Mouse (Mus musculus): ENCODE data around the gene Nup210. TPM values are rescaled to one million over a fixed set of nuclear protein-coding genes. Genes with fewer than 3 reads are reported as not detected.
A peak's percentile ranks its signal among the peaks of the same experiment; 100 is the strongest.
"Not testable (repeated sequence)": the region's sequence is repeated elsewhere in the genome, so short reads cannot be mapped to it uniquely, and the experiment has no call there.

The Nup210 gene
- polyA plus RNA-seq, 1 experiment from 2014 or later, result 17.1 TPM

DNA sequence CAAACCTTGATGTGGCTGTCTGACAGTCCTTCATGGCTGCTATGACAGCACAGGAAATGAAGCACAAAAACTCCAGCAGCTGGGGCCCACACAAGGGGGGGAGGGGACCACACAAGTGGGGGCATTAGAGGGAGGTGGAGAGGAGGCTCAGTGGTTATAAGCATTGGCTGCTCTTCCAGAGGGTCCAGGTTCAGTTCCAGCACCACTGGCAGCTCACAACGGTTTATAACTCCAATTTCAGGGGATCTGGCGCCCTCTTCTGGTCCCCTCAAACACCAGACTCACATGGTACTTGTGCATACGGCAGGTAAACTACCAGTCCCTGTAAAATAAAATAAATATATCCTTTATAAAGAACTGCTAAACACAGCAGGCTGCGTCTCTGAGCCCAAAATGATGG, 12.4 kb upstream of the Nup210 start:
- H3K27me3 ChIP-seq (replicated peaks), result no peaks in the 10 kb centered on the region
- no peaks in the 10 kb centered on the region for H3K4me1 ChIP-seq
- no peak for ATAC-seq (ENCODE audit: low FRiP score, low read depth)
- no peak overlapping the region for H3K4me2 ChIP-seq (replicated peaks)
- no peak overlapping the region for H3K27ac ChIP-seq
- H3K4me3 ChIP-seq, result no peak overlapping the region
- H3K9ac ChIP-seq, result no peak overlapping the region
- no peaks in the 10 kb centered on the region for H3K36me3 ChIP-seq
- H3K9me3 ChIP-seq, result no peaks in the 10 kb centered on the region
- WGBS, result 47% methylated on average over 4 of the region's 4 CpGs

DNA sequence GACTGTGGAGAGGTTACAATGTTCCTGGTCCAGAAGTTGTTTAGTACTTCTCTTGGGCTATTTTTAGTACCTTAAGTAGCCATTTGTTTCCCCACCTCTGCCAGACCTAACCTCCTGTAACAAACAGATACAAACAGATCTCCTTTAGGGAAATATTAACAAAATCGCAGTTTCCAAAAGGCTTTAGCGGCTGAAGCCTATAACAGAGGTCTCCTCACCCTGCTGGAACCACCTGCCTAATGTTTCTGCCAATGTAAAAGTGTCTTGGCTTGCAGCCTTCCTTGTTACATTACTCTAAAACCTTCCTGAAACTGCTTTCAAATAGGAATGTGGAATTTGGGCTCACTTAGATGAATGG, 8.6 kb upstream of the Nup210 start:
- Histone ChIP-seq H3K27ac (no peak overlapping the region), H3K9ac (no peak overlapping the region), H3K4me1 (no peaks in the 10 kb centered on the region), H3K4me2 (replicated peaks) (no peak overlapping the region), H3K27me3 (replicated peaks) (no peaks in the 10 kb centered on the region), H3K9me3 (no peaks in the 10 kb centered on the region; the same call in 1 of the 2 replicates), H3K36me3 (no peaks in the 10 kb centered on the region), H3K4me3 (no peak overlapping the region)
- WGBS, result 87% methylated on average over 2 of the region's 2 CpGs
- ATAC-seq (ENCODE audit: low FRiP score, low read depth), result no peak

DNA sequence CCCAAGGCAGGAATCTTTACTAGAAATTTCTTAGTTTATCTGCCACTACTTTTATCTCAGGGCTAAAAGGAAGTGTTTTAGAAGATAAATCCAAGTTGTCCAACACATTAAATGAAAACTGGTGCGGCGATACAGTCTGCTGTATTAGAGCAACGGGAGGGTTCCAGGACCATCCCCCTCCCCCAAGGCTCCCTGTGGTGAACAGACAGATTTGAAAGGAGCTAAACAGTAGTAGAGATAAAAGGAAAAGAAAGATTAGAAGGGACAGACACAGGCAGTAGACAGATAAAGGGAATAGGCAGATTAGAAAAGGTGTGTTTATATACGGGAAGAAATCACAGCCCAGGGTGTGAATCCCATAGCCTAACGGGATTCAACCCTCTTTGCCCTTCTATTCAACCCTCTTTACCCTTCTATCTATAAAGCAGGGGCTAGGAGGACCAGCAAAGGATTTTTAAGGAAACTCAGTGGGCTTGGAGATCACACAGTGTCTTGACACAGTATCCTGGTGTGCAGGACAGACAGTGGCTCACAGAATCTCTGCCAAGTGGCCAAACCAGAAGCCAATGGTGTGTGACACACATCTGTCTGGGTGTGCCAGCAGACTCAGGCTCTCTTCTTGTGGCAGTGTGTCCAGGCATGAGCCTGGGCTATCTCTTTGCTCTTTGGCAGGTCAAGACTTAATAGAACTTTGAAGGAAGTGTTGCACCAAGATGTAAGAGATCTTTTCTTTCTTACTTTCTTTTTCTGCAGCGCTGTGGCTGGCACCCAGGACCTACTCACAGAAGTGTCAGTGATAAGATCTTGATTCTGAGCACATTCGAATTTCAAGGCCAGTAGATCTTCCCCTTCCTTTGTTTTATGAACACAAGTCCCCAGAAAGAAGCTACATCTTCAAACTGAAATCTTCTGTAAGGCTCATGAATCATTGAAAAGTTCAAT, 7.9 kb upstream of the Nup210 start:
- ATAC-seq (ENCODE audit: low FRiP score, low read depth), result no peak
- no peaks in the 10 kb centered on the region for H3K4me1 ChIP-seq
- 60% methylated on average over 7 of the region's 7 CpGs for WGBS
- H3K9me3 ChIP-seq, result no peaks in the 10 kb centered on the region; the same call in 1 of the 2 replicates
- no peak overlapping the region for H3K4me2 ChIP-seq (replicated peaks)
- no peak overlapping the region for H3K27ac ChIP-seq
- no peaks in the 10 kb centered on the region for H3K27me3 ChIP-seq (replicated peaks)
- no peaks in the 10 kb centered on the region for H3K36me3 ChIP-seq
- no peak overlapping the region for H3K9ac ChIP-seq
- no peak overlapping the region for H3K4me3 ChIP-seq

DNA sequence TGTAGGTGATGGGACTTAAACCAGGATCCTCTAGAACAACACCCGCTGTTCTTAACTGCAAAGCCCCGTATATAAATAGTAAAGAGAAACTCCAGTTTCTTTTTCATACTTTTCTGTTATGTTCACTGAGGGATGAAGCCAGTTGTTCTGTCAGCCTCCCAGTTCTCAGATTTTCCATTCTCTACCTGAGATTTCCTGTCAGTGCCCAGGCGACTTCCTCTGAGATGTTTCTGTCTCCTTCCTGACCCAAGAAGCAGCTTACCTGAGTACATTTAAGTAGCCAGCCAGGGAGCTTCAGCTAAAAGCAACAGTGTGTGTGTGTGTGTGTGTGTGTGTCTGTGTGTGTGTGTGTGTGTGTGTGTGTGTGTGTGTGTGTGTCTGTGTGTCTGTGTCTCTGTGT, 6.8 kb upstream of the Nup210 start:
- H3K4me3 ChIP-seq, result no peak overlapping the region
- H3K27me3 ChIP-seq (replicated peaks), result 0 out of 2 replicates have a peak, but pooled peaks cover 3% of the 10 kb centered on the region
- H3K27ac ChIP-seq, result no peak overlapping the region
- no peaks in the 10 kb centered on the region; the same call in 1 of the 2 replicates for H3K9me3 ChIP-seq
- WGBS, result 87% methylated on average over 3 of the region's 3 CpGs
- no peak for ATAC-seq (ENCODE audit: low FRiP score, low read depth)
- H3K4me2 ChIP-seq (replicated peaks), result no peak overlapping the region
- no peaks in the 10 kb centered on the region for H3K4me1 ChIP-seq
- no peak overlapping the region for H3K9ac ChIP-seq
- H3K36me3 ChIP-seq, result no peaks in the 10 kb centered on the region

DNA sequence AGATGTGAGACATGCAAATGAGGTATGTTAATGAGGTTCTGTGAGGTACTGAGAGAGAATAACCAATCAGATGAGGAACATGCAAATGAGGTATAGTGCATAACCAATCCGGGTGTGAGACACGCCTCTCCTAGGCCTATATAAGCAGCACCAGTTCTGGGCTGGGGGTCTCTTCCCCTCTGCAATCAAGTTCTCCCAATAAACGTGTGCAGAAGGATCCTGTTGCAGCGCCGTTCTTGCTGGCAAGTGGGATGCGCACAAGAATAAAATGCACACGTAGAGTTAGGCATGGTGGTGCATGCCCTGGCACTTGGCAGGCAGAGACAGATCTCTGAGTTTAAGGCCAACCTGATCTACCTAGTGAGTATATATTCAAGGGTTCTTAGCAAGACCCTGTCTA, 4.5 kb upstream of the Nup210 start:
- not testable (repeated sequence) for H3K9ac ChIP-seq; H3K4me2 ChIP-seq (replicated peaks); H3K4me3 ChIP-seq; H3K36me3 ChIP-seq; H3K27me3 ChIP-seq (replicated peaks); H3K9me3 ChIP-seq; H3K4me1 ChIP-seq; H3K27ac ChIP-seq; ATAC-seq (ENCODE audit: low FRiP score, low read depth)
- WGBS, result 92% methylated on average over 7 of the region's 7 CpGs

DNA sequence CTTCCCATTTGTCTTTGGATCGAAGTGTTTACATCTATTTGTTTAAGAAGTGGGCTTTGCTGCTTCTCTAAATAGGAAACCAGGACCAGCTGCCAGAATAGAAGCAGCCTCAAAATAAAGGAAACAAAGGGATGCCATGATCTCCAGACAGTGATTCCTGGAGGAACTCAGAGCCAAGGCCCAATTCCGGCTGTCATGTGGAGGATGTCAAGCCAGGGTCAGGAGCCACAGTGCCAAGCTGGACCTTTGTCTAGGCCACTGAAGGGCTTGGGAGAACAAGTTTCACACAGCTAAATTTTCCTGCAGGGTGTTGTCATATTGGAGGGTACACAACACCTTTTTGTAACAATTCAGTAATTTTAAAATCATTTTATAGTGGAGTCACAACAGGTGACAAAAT, 3.6 kb upstream of the Nup210 start:
- no peak for ATAC-seq (ENCODE audit: low FRiP score, low read depth)
- no peak overlapping the region for H3K4me3 ChIP-seq
- H3K27ac ChIP-seq, result no peak overlapping the region
- H3K9me3 ChIP-seq, result no peaks in the 10 kb centered on the region; the same call in 1 of the 2 replicates
- no peaks in the 10 kb centered on the region for H3K36me3 ChIP-seq
- H3K4me1 ChIP-seq, result peaks cover 13% of the 10 kb centered on the region
- 83% methylated on average over 2 of the region's 2 CpGs for WGBS
- H3K9ac ChIP-seq, result no peak overlapping the region
- no peak overlapping the region for H3K4me2 ChIP-seq (replicated peaks)
- 0 out of 2 replicates have a peak, but pooled peaks cover 3% of the 10 kb centered on the region for H3K27me3 ChIP-seq (replicated peaks)

DNA sequence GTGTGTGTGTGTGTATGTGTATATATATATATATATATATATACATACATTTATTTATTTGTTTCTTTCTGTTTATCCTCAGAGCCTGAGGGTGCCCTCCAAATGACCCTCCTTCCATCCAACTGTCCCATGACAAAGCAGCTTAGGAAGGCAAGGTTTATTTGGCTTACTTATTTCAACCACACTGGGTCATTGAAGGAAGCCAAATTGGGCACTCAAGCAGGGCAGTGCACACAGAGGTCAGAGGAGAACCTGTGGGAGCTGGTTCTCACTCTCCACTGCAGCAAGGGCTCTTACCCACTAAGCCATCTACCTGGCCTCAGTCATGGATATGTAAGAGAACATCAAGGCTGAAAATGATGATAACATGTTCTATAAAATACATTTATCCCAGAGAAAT, 1.9 kb upstream of the Nup210 start:
- H3K4me2 ChIP-seq (replicated peaks), result no peak overlapping the region
- no peak for ATAC-seq (ENCODE audit: low FRiP score, low read depth)
- no peak overlapping the region for H3K4me3 ChIP-seq
- H3K27ac ChIP-seq, result no peak overlapping the region
- H3K9ac ChIP-seq, result no peak overlapping the region
- no peaks in the 10 kb centered on the region; the same call in 1 of the 2 replicates for H3K9me3 ChIP-seq
- H3K36me3 ChIP-seq, result no peaks in the 10 kb centered on the region
- 0 out of 2 replicates have a peak, but pooled peaks cover 3% of the 10 kb centered on the region for H3K27me3 ChIP-seq (replicated peaks)
- peaks cover 20% of the 10 kb centered on the region for H3K4me1 ChIP-seq

DNA sequence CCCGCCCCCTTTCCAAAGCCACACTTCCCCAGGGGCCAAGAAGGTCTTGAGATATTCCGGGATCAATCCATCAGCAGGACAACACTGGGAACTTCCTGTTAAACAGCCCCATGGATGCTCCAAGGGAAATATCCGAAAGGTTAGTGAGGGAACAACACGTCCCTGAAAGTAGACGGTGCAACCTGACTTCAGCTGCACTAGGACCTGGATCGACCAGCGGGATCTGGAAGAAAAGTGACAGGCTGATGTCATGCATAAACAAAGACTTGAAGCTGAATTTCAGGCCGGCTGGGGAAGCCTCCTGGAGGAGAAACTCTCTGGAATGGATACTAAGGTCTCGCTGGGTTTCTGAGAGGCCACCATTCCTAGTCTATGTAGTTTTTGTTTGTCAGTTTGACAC, 520 bp upstream of the Nup210 start:
- peak overlapping the region; percentile 82; the same call in 1 of the 2 replicates for H3K9ac ChIP-seq
- no peaks in the 10 kb centered on the region for H3K36me3 ChIP-seq
- peak; percentile 49; the same call in 1 of the 2 replicates for ATAC-seq (ENCODE audit: low FRiP score, low read depth)
- WGBS, result 3% methylated on average over 9 of the region's 9 CpGs
- no peak overlapping the region for H3K27ac ChIP-seq
- H3K27me3 ChIP-seq (replicated peaks), result 0 out of 2 replicates have a peak, but pooled peaks cover 3% of the 10 kb centered on the region
- H3K4me3 ChIP-seq, result peak overlapping the region; percentile 63
- no peaks in the 10 kb centered on the region; the same call in 1 of the 2 replicates for H3K9me3 ChIP-seq
- peaks cover 20% of the 10 kb centered on the region for H3K4me1 ChIP-seq
- peak overlapping the region; percentile 94 for H3K4me2 ChIP-seq (replicated peaks)

DNA sequence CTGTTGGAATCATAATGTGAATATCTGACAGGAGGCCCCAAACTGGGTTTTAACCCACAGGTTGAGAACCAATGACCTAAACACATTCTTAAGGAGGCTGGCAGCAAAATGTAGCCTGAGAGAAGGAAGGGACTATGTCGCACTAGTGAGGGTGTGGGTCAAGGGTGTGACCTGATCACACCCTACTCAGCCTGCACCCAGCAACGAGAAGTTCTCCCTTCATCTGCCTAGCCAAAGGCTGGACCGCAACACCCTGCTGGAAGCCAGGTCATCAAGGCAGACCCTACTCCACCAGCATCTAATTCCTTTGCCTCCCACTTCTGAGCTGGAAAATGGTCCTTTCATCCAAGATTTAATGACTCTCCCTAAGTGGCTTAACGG, 776 bp downstream of the Nup210 start:
- Histone ChIP-seq H3K36me3 (no peaks in the 10 kb centered on the region), H3K27me3 (replicated peaks) (0 out of 2 replicates have a peak, but pooled peaks cover 3% of the 10 kb centered on the region), H3K4me3 (peak overlapping the region; percentile 63), H3K4me1 (peaks cover 20% of the 10 kb centered on the region), H3K27ac (no peak overlapping the region), H3K9ac (peak overlapping the region; percentile 82; the same call in 1 of the 2 replicates), H3K4me2 (replicated peaks) (peak overlapping the region; percentile 94), H3K9me3 (no peaks in the 10 kb centered on the region)
- ATAC-seq (ENCODE audit: low FRiP score, low read depth), result 0 out of 2 replicates have a peak, but pooled peaks have one; percentile 3
- 7% methylated on average over 4 of the region's 4 CpGs for WGBS

DNA sequence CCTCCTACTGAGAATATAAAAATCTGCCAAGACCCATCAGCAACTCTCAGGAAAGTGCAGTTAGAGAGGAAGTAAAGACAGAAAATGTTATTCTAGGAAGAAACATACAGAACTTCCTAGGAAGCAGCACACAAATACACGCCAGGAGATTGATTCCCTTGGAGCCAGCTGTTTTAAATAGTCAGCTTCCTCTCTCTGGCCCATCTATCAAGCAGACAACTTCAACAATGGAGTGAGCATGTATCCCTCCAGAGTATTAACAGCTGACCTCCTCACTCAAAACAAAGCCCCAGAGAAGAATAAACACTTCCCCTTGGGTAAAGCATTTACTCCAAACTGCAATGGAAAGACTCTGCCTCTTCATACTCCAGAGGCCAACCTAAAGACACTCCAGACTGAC, 1.5 kb downstream of the Nup210 start:
- 3% methylated on average over 1 of the region's 1 CpGs for WGBS
- ATAC-seq (ENCODE audit: low FRiP score, low read depth), result no peak
- H3K9me3 ChIP-seq, result no peaks in the 10 kb centered on the region
- H3K4me3 ChIP-seq, result no peak overlapping the region
- peak overlapping the region; percentile 94; the same call in 1 of the 2 replicates for H3K4me2 ChIP-seq (replicated peaks)
- no peak overlapping the region for H3K27ac ChIP-seq
- peaks cover 20% of the 10 kb centered on the region for H3K4me1 ChIP-seq
- no peaks in the 10 kb centered on the region for H3K36me3 ChIP-seq
- 0 out of 2 replicates have a peak, but pooled peaks cover 3% of the 10 kb centered on the region for H3K27me3 ChIP-seq (replicated peaks)
- no peak overlapping the region for H3K9ac ChIP-seq

DNA sequence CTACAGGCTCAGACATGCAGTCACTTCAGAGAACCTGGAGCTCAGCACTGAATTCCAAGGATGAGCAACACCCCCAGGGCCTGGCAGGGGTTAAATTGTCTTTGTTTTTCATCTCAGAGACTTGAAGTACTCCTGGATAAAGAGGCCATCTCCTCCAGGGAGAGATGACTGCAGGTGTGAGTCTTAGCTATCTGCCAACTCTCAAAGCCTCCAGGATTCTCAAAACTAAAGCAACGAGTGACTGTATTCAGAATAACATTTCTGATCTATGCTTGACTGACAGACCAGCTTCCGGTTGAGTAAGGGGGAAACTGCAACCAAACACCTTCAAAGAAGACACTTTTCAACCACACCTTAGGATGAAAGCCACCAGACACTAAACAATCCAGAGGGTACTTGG, 1.9 kb downstream of the Nup210 start:
- H3K27ac ChIP-seq, result no peak overlapping the region
- no peaks in the 10 kb centered on the region for H3K36me3 ChIP-seq
- H3K9ac ChIP-seq, result no peak overlapping the region
- no peak for ATAC-seq (ENCODE audit: low FRiP score, low read depth)
- H3K27me3 ChIP-seq (replicated peaks), result 0 out of 2 replicates have a peak, but pooled peaks cover 3% of the 10 kb centered on the region
- H3K4me3 ChIP-seq, result no peak overlapping the region
- peaks cover 20% of the 10 kb centered on the region for H3K4me1 ChIP-seq
- WGBS, result 56% methylated on average over 2 of the region's 2 CpGs
- H3K4me2 ChIP-seq (replicated peaks), result 0 out of 2 replicates have a peak overlapping the region, but pooled peaks have one; percentile 94
- no peaks in the 10 kb centered on the region for H3K9me3 ChIP-seq

DNA sequence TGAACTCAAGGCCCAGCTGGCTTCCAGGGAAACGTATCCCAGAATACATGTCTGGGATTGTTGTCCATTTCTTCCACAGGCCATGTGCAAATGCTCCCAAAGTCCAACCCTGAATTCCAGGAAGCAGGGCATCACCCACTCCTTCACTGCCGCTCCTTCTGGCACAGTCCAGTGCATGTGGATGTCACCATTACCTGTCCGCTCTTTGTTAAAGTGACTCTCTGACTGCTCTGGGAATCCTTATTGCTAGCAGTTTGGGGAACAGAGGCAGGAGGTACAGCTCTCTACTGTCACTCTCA, 4.7 kb downstream of the Nup210 start:
- H3K36me3 ChIP-seq, result no peaks in the 10 kb centered on the region
- H3K4me3 ChIP-seq, result no peak overlapping the region
- no peak for ATAC-seq (ENCODE audit: low FRiP score, low read depth)
- H3K4me2 ChIP-seq (replicated peaks), result no peak overlapping the region
- no peaks in the 10 kb centered on the region for H3K27me3 ChIP-seq (replicated peaks)
- H3K9ac ChIP-seq, result no peak overlapping the region
- no peak overlapping the region for H3K27ac ChIP-seq
- peaks cover 16% of the 10 kb centered on the region for H3K4me1 ChIP-seq
- no peaks in the 10 kb centered on the region for H3K9me3 ChIP-seq
- 95% methylated on average over 3 of the region's 3 CpGs for WGBS

Data from neural tube, embryonic 12.5 days (tissue).